Mouse (Mus musculus): ENCODE results near the gene 2200002D01Rik.

GRCm38 (mm10) chr7:29246619-29247313, 1.5 kb downstream of the 2200002D01Rik start:
- TF ChIP-seq GATA1 (IDR thresholded peaks at IDR 0.05; ENCODE audit: borderline replicate concordance, low read length) (no peak), CTCF (IDR thresholded peaks at IDR 0.05; ENCODE audit: low read depth, low read length) (no peak), TAL1 (conservative IDR thresholded peaks at IDR 0.05; ENCODE audit: low read depth, low read length) (no peak), POLR2AphosphoS5 (IDR thresholded peaks at IDR 0.05; ENCODE audit: insufficient replicate concordance, low read depth, low read length) (no peak)

Measured in G1E (cell line).